Mouse (Mus musculus) c-Kit-positive CD71-negative TER-119-negative erythroid progenitor cells, embryonic 14.5 days (primary cell): Measurements from ENCODE around the gene Sox12.

ENCODE experiments used
- DNase-seq: peaks from one replicate; pipeline ENCODE4 v3.0.0-alpha.2; 2013; ENCODE audit warnings: low read depth

Sox12 gene

GRCm38 (mm10) chr2:152357254-152357653 is 40.6 kb downstream of the Sox12 start:
- DNase-seq: no peak

- DNase-seq: no peak
Measured at GRCm38 (mm10) chr2:152349842-152350540, 47.9 kb downstream of the Sox12 start.

GRCm38 (mm10) chr2:152349205-152349604 is 48.7 kb downstream of the Sox12 start:
- no peak for DNase-seq

- DNase-seq: no peak
Measured at GRCm38 (mm10) chr2:152347722-152348121, 50.1 kb downstream of the Sox12 start.

GRCm38 (mm10) chr2:152346776-152347465 is 50.9 kb downstream of the Sox12 start:
- DNase-seq: peak; percentile 69

GRCm38 (mm10) chr2:152345393-152345792 is 52.5 kb downstream of the Sox12 start:
- DNase-seq: no peak

- DNase-seq: no peak
Measured at GRCm38 (mm10) chr2:152344909-152345308, 53.0 kb downstream of the Sox12 start.

- no peak for DNase-seq
Measured at GRCm38 (mm10) chr2:152344361-152344760, 53.5 kb downstream of the Sox12 start.
